Mouse (Mus musculus): Measurements from ENCODE around the gene Sept10. TPM values are rescaled to one million over a fixed set of nuclear protein-coding genes. Genes with fewer than 3 reads are reported as not detected.

Gene Sept10
- polyA plus RNA-seq, 1 experiment from 2014 or later = 43.1 TPM

GRCm38 (mm10) chr10:59262021-59262420 is 40.4 kb upstream of the Sept10 start:
- no peak overlapping the region for H3K4me3 ChIP-seq (ENCODE audit: low read depth, low read length)
- H3K9me3 ChIP-seq (ENCODE audit: control insufficient read depth, low read length) = no peaks in the 10 kb centered on the region
- H3K4me2 ChIP-seq (ENCODE audit: low read length) = no peak overlapping the region
- no peaks in the 10 kb centered on the region for H3K36me3 ChIP-seq (ENCODE audit: control insufficient read depth, insufficient read depth, low read length)
- no peak overlapping the region for H3K27ac ChIP-seq (ENCODE audit: low read depth)
- DNase-seq (ENCODE audit: low spot score) (no peak), ATAC-seq (replicated peaks; ENCODE audit: low FRiP score, low TSS enrichment, low read depth) (no peak)
- H3K27me3 ChIP-seq (replicated peaks; ENCODE audit: control insufficient read depth, insufficient read depth, low read length) = no peaks in the 10 kb centered on the region
- H3K4me1 ChIP-seq (replicated peaks; ENCODE audit: control insufficient read depth, insufficient read depth, low read length) = peaks cover 17% of the 10 kb centered on the region
- H3K9ac ChIP-seq (ENCODE audit: low read length) = no peak overlapping the region
- WGBS = 50% methylated on average over 1 of the region's 1 CpGs

- Histone ChIP-seq H3K9me3 (ENCODE audit: control insufficient read depth, low read length) (no peaks in the 10 kb centered on the region), H3K27ac (ENCODE audit: low read depth) (no peak overlapping the region), H3K9ac (ENCODE audit: low read length) (no peak overlapping the region), H3K27me3 (replicated peaks; ENCODE audit: control insufficient read depth, insufficient read depth, low read length) (no peaks in the 10 kb centered on the region), H3K4me3 (ENCODE audit: low read depth, low read length) (no peak overlapping the region), H3K4me2 (ENCODE audit: low read length) (no peak overlapping the region), H3K4me1 (replicated peaks; ENCODE audit: control insufficient read depth, insufficient read depth, low read length) (peaks cover 17% of the 10 kb centered on the region), H3K36me3 (ENCODE audit: control insufficient read depth, insufficient read depth, low read length) (no peaks in the 10 kb centered on the region)
- ATAC-seq (replicated peaks; ENCODE audit: low FRiP score, low TSS enrichment, low read depth) (no peak), DNase-seq (ENCODE audit: low spot score) (no peak)
- WGBS = 80% methylated on average over 3 of the region's 3 CpGs
These were observed 40.0 kb upstream of the Sept10 start for GRCm38 (mm10) chr10:59261603-59262002.

- 91% methylated on average over 6 of the region's 6 CpGs for WGBS
- no peaks in the 10 kb centered on the region for H3K27me3 ChIP-seq (replicated peaks; ENCODE audit: control insufficient read depth, insufficient read depth, low read length)
- no peak overlapping the region for H3K9ac ChIP-seq (ENCODE audit: low read length)
- no peaks in the 10 kb centered on the region for H3K9me3 ChIP-seq (ENCODE audit: control insufficient read depth, low read length)
- ATAC-seq (replicated peaks; ENCODE audit: low FRiP score, low TSS enrichment, low read depth) (no peak), DNase-seq (ENCODE audit: low spot score) (no peak)
- no peaks in the 10 kb centered on the region for H3K36me3 ChIP-seq (ENCODE audit: control insufficient read depth, insufficient read depth, low read length)
- no peak overlapping the region for H3K4me2 ChIP-seq (ENCODE audit: low read length)
- no peak overlapping the region for H3K27ac ChIP-seq (ENCODE audit: low read depth)
- H3K4me1 ChIP-seq (replicated peaks; ENCODE audit: control insufficient read depth, insufficient read depth, low read length) = peaks cover 9% of the 10 kb centered on the region
- no peak overlapping the region for H3K4me3 ChIP-seq (ENCODE audit: low read depth, low read length)
These were observed 37.9 kb upstream of the Sept10 start for GRCm38 (mm10) chr10:59259572-59259971.

- Histone ChIP-seq H3K4me1 (replicated peaks; ENCODE audit: control insufficient read depth, insufficient read depth, low read length) (peaks cover 16% of the 10 kb centered on the region; the same call in 1 of the 2 replicates), H3K9me3 (ENCODE audit: control insufficient read depth, low read length) (no peaks in the 10 kb centered on the region), H3K4me3 (ENCODE audit: low read depth, low read length) (no peak overlapping the region), H3K36me3 (ENCODE audit: control insufficient read depth, insufficient read depth, low read length) (no peaks in the 10 kb centered on the region), H3K9ac (ENCODE audit: low read length) (no peak overlapping the region), H3K27me3 (replicated peaks; ENCODE audit: control insufficient read depth, insufficient read depth, low read length) (no peaks in the 10 kb centered on the region), H3K27ac (ENCODE audit: low read depth) (no peak overlapping the region), H3K4me2 (ENCODE audit: low read length) (no peak overlapping the region)
- ATAC-seq (replicated peaks; ENCODE audit: low FRiP score, low TSS enrichment, low read depth) = no peak
- 93% methylated on average over 2 of the region's 2 CpGs for WGBS
- DNase-seq (ENCODE audit: low spot score) = no peak
These were observed 34.9 kb upstream of the Sept10 start for GRCm38 (mm10) chr10:59256533-59256932.

- Histone ChIP-seq H3K9ac (ENCODE audit: low read length) (no peak overlapping the region), H3K4me2 (ENCODE audit: low read length) (no peak overlapping the region), H3K4me1 (replicated peaks; ENCODE audit: control insufficient read depth, insufficient read depth, low read length) (peaks cover 14% of the 10 kb centered on the region; the same call in 1 of the 2 replicates), H3K9me3 (ENCODE audit: control insufficient read depth, low read length) (no peaks in the 10 kb centered on the region), H3K27ac (ENCODE audit: low read depth) (no peak overlapping the region), H3K36me3 (ENCODE audit: control insufficient read depth, insufficient read depth, low read length) (no peaks in the 10 kb centered on the region), H3K4me3 (ENCODE audit: low read depth, low read length) (no peak overlapping the region), H3K27me3 (replicated peaks; ENCODE audit: control insufficient read depth, insufficient read depth, low read length) (no peaks in the 10 kb centered on the region)
- 75% methylated on average over 8 of the region's 8 CpGs for whole genome bisulfite sequencing
- DNase-seq (ENCODE audit: low spot score) (no peak), ATAC-seq (replicated peaks; ENCODE audit: low FRiP score, low TSS enrichment, low read depth) (no peak)
These were observed 32.0 kb upstream of the Sept10 start for GRCm38 (mm10) chr10:59253541-59254079.

GRCm38 (mm10) chr10:59252396-59252795 is 30.7 kb upstream of the Sept10 start:
- ATAC-seq (replicated peaks; ENCODE audit: low FRiP score, low TSS enrichment, low read depth) = 0 out of 2 replicates have a peak, but pooled peaks have one; percentile 47
- Histone ChIP-seq H3K4me1 (replicated peaks; ENCODE audit: control insufficient read depth, insufficient read depth, low read length) (peaks cover 14% of the 10 kb centered on the region; the same call in 1 of the 2 replicates), H3K27ac (ENCODE audit: low read depth) (no peak overlapping the region), H3K4me2 (ENCODE audit: low read length) (no peak overlapping the region), H3K9me3 (ENCODE audit: control insufficient read depth, low read length) (no peaks in the 10 kb centered on the region), H3K9ac (ENCODE audit: low read length) (no peak overlapping the region), H3K4me3 (ENCODE audit: low read depth, low read length) (no peak overlapping the region), H3K36me3 (ENCODE audit: control insufficient read depth, insufficient read depth, low read length) (no peaks in the 10 kb centered on the region), H3K27me3 (replicated peaks; ENCODE audit: control insufficient read depth, insufficient read depth, low read length) (no peaks in the 10 kb centered on the region)
- 27% methylated on average over 8 of the region's 8 CpGs for whole genome bisulfite sequencing
- DNase-seq (ENCODE audit: low spot score) = no peak

- no peak overlapping the region for H3K27ac ChIP-seq (ENCODE audit: low read depth)
- no peaks in the 10 kb centered on the region for H3K27me3 ChIP-seq (replicated peaks; ENCODE audit: control insufficient read depth, insufficient read depth, low read length)
- no peaks in the 10 kb centered on the region for H3K9me3 ChIP-seq (ENCODE audit: control insufficient read depth, low read length)
- H3K4me2 ChIP-seq (ENCODE audit: low read length) = no peak overlapping the region
- H3K9ac ChIP-seq (ENCODE audit: low read length) = no peak overlapping the region
- no peaks in the 10 kb centered on the region for H3K36me3 ChIP-seq (ENCODE audit: control insufficient read depth, insufficient read depth, low read length)
- no peak for DNase-seq (ENCODE audit: low spot score)
- no peak for ATAC-seq (replicated peaks; ENCODE audit: low FRiP score, low TSS enrichment, low read depth)
- 65% methylated on average over 2 of the region's 2 CpGs for WGBS
- peaks cover 14% of the 10 kb centered on the region; the same call in 1 of the 2 replicates for H3K4me1 ChIP-seq (replicated peaks; ENCODE audit: control insufficient read depth, insufficient read depth, low read length)
- no peak overlapping the region for H3K4me3 ChIP-seq (ENCODE audit: low read depth, low read length)
These were observed 30.3 kb upstream of the Sept10 start for GRCm38 (mm10) chr10:59251980-59252379.

- Histone ChIP-seq H3K4me2 (ENCODE audit: low read length) (no peak overlapping the region), H3K27me3 (replicated peaks; ENCODE audit: control insufficient read depth, insufficient read depth, low read length) (no peaks in the 10 kb centered on the region), H3K27ac (ENCODE audit: low read depth) (no peak overlapping the region), H3K4me1 (replicated peaks; ENCODE audit: control insufficient read depth, insufficient read depth, low read length) (peaks cover 14% of the 10 kb centered on the region; the same call in 1 of the 2 replicates), H3K9me3 (ENCODE audit: control insufficient read depth, low read length) (no peaks in the 10 kb centered on the region), H3K4me3 (ENCODE audit: low read depth, low read length) (no peak overlapping the region), H3K36me3 (ENCODE audit: control insufficient read depth, insufficient read depth, low read length) (no peaks in the 10 kb centered on the region), H3K9ac (ENCODE audit: low read length) (no peak overlapping the region)
- ATAC-seq (replicated peaks; ENCODE audit: low FRiP score, low TSS enrichment, low read depth) (no peak), DNase-seq (ENCODE audit: low spot score) (no peak)
- 75% methylated on average over 2 of the region's 2 CpGs for WGBS
These were observed 29.0 kb upstream of the Sept10 start for GRCm38 (mm10) chr10:59250679-59251078.

GRCm38 (mm10) chr10:59249531-59249930 is 27.9 kb upstream of the Sept10 start:
- Histone ChIP-seq H3K4me3 (ENCODE audit: low read depth, low read length) (no peak overlapping the region), H3K36me3 (ENCODE audit: control insufficient read depth, insufficient read depth, low read length) (no peaks in the 10 kb centered on the region), H3K27me3 (replicated peaks; ENCODE audit: control insufficient read depth, insufficient read depth, low read length) (no peaks in the 10 kb centered on the region), H3K27ac (ENCODE audit: low read depth) (no peak overlapping the region), H3K9ac (ENCODE audit: low read length) (no peak overlapping the region), H3K4me2 (ENCODE audit: low read length) (no peak overlapping the region), H3K4me1 (replicated peaks; ENCODE audit: control insufficient read depth, insufficient read depth, low read length) (peaks cover 8% of the 10 kb centered on the region; the same call in 1 of the 2 replicates), H3K9me3 (ENCODE audit: control insufficient read depth, low read length) (no peaks in the 10 kb centered on the region)
- ATAC-seq (replicated peaks; ENCODE audit: low FRiP score, low TSS enrichment, low read depth) = no peak
- no peak for DNase-seq (ENCODE audit: low spot score)
- WGBS = 67% methylated on average over 3 of the region's 3 CpGs
